Mouse (Mus musculus) spleen, adult 2 months (tissue): Measurements from ENCODE around the gene Micu1. TPM values are rescaled to one million over a fixed set of nuclear protein-coding genes. Genes with fewer than 3 reads are reported as not detected.
A peak's percentile ranks its signal among the peaks of the same experiment; 100 is the strongest.

Source experiments
- DNase-seq, 2 experiments: peaks; one replicate each; pipeline versions ENCODE4 v3.0.0 to v3.0.0-alpha.2; 2012 to 2021; ENCODE audit warnings: low spot score in 2 of 2, low read depth in 1 of 2
- H3K27ac ChIP-seq: fragments of 200-500 bp; 2 replicates; pipeline ENCODE4 v1.5.1; 2012; ENCODE audit warnings: low read length, inconsistent platforms; ENCODE audit not compliant: insufficient read depth
- H3K27me3 ChIP-seq: fragments of 200-500 bp; 2 replicates; pipeline ENCODE4 v1.6.1; 2012; ENCODE audit warnings: mild to moderate bottlenecking, moderate library complexity, low read length, inconsistent platforms; ENCODE audit not compliant: control insufficient read depth, insufficient read depth
- H3K36me3 ChIP-seq: fragments of 200-500 bp; 2 replicates; pipeline ENCODE4 v1.6.1; 2012; ENCODE audit warnings: mild to moderate bottlenecking, low read length, inconsistent platforms; ENCODE audit not compliant: control insufficient read depth, insufficient read depth
- H3K4me1 ChIP-seq: fragments of 200-500 bp; 2 replicates; pipeline ENCODE4 v1.6.1; 2011; ENCODE audit warnings: inconsistent platforms; ENCODE audit not compliant: control insufficient read depth, insufficient read depth, insufficient read length
- H3K4me3 ChIP-seq: fragments of 200-500 bp; 2 replicates; pipeline ENCODE4 v1.5.1; 2011; ENCODE audit warnings: mild to moderate bottlenecking, inconsistent platforms; ENCODE audit not compliant: insufficient read depth, insufficient read length; ENCODE audit errors: extremely low read depth
- CTCF ChIP-seq: fragments of 200-500 bp; IDR thresholded peaks from 2 replicates; pipeline ENCODE4 v1.5.1; 2011; ENCODE audit warnings: mild to moderate bottlenecking, inconsistent platforms; ENCODE audit not compliant: insufficient read depth, insufficient read length, insufficient replicate concordance; ENCODE audit errors: extremely low read depth
- POLR2A ChIP-seq: fragments of 200-500 bp; IDR thresholded peaks from 2 replicates; pipeline ENCODE4 v1.6.1; 2011; ENCODE audit warnings: low read depth, low read length, inconsistent platforms
- WGBS: fragments of 180-500 bp; shearing (Covaris S2); methylation state at CpG from one replicate; pipeline ENCODE4 v1.1.7; 2018; 5-methylcytosine and 5-hydroxymethylcytosine counted together
- polyA plus RNA-seq: library from polyadenylated mRNA; depleted of rRNA; stranded (reverse); fragments of >200 nt; gene quantifications from 2 replicates; pipeline ENCODE4 v1.2.3, GENCODE M21; 2012

Gene Micu1
- polyA plus RNA-seq, 1 experiment = 21.9 TPM

GRCm38 (mm10) chr10:59720017-59720416, 17.7 kb downstream of the Micu1 start:
- Histone ChIP-seq H3K4me3 (no peak overlapping the region), H3K27me3 (no peaks in the 10 kb centered on the region), H3K27ac (no peak overlapping the region), H3K4me1 (peaks cover 2% of the 10 kb centered on the region; the same call in 1 of the 2 replicates), H3K36me3 (no peaks in the 10 kb centered on the region)
- TF ChIP-seq POLR2A = no peak
- no peak for TF ChIP-seq CTCF
- DNase-seq = no peak
- WGBS = 79% methylated on average over 7 of the region's 7 CpGs

DNA sequence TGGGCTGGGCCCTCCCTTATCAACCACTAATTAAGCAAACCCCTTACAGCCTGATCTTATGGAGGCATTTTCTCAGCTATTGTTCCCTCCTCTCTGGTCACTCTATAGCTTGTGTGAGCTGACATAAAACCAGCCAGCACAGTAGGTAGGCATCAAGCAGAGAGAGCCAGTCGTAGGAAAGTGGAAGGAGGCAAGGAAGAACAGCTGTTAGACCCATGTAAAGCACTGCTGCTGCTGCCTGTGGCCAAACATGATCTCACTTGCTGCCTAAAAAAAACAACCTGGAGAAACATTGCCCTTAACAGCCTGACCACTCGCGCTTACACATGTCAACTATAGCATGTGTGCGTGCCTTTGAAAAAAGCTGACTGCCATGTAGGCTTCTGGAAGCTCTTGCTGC, 19.3 kb downstream of the Micu1 start:
- H3K36me3 ChIP-seq = no peaks in the 10 kb centered on the region
- H3K4me1 ChIP-seq = peaks cover 2% of the 10 kb centered on the region; the same call in 1 of the 2 replicates
- no peaks in the 10 kb centered on the region for H3K27me3 ChIP-seq
- TF ChIP-seq POLR2A = no peak
- TF ChIP-seq CTCF = no peak
- no peak overlapping the region for H3K27ac ChIP-seq
- WGBS = 93% methylated on average over 4 of the region's 4 CpGs
- no peak overlapping the region for H3K4me3 ChIP-seq
- DNase-seq = no peak

DNA sequence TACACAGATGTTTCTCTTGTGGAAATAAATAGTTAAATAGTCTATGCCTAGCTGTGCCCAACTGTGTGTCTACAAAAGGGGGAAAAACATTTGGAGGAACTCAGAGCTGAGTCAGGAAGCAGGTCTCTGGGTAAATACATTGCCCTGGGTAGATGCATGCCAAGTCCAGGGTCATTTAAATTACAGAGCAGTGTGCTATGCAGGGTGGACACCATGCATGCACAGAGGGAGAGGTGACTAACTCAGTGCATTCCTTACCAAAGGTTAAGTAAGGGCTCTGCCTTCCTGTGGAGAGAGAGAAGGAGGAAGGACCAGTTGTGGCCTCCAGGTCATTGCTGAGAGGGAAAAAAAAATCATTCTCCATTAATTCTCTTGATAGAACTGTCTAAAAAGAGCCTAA, 22.4 kb downstream of the Micu1 start:
- H3K4me3 ChIP-seq = no peak overlapping the region
- H3K36me3 ChIP-seq = no peaks in the 10 kb centered on the region
- no peak overlapping the region for H3K27ac ChIP-seq
- TF ChIP-seq CTCF = no peak
- TF ChIP-seq POLR2A = no peak
- no peaks in the 10 kb centered on the region for H3K27me3 ChIP-seq
- peaks cover 2% of the 10 kb centered on the region; the same call in 1 of the 2 replicates for H3K4me1 ChIP-seq
- DNase-seq = no peak

- no peak overlapping the region for H3K27ac ChIP-seq
- H3K4me3 ChIP-seq = no peak overlapping the region
- WGBS = 92% methylated on average over 6 of the region's 6 CpGs
- DNase-seq = no peak
- no peaks in the 10 kb centered on the region for H3K4me1 ChIP-seq
- H3K27me3 ChIP-seq = no peaks in the 10 kb centered on the region
- H3K36me3 ChIP-seq = no peaks in the 10 kb centered on the region
- TF ChIP-seq POLR2A (no peak), CTCF (no peak)
These were observed 25.0 kb downstream of the Micu1 start for GRCm38 (mm10) chr10:59727251-59727650.

- no peak for DNase-seq
- Histone ChIP-seq H3K4me3 (no peak overlapping the region), H3K27me3 (no peaks in the 10 kb centered on the region), H3K27ac (no peak overlapping the region), H3K4me1 (no peaks in the 10 kb centered on the region), H3K36me3 (peaks cover 6% of the 10 kb centered on the region)
- no peak for TF ChIP-seq CTCF
- TF ChIP-seq POLR2A = no peak
- WGBS = 92% methylated on average over 9 of the region's 9 CpGs
These were observed 27.0 kb downstream of the Micu1 start for GRCm38 (mm10) chr10:59729261-59729660.

GRCm38 (mm10) chr10:59729842-59730241, 27.6 kb downstream of the Micu1 start:
- H3K4me3 ChIP-seq = no peak overlapping the region
- no peak for TF ChIP-seq POLR2A
- TF ChIP-seq CTCF = no peak
- DNase-seq = no peak
- H3K27ac ChIP-seq = no peak overlapping the region
- 90% methylated on average over 4 of the region's 4 CpGs for WGBS
- H3K4me1 ChIP-seq = no peaks in the 10 kb centered on the region
- H3K27me3 ChIP-seq = no peaks in the 10 kb centered on the region
- peaks cover 6% of the 10 kb centered on the region for H3K36me3 ChIP-seq

- Histone ChIP-seq H3K4me3 (no peak overlapping the region), H3K36me3 (peaks cover 11% of the 10 kb centered on the region), H3K4me1 (no peaks in the 10 kb centered on the region; the same call in 1 of the 2 replicates), H3K27me3 (no peaks in the 10 kb centered on the region), H3K27ac (peak overlapping the region; percentile 9; the same call in 1 of the 2 replicates)
- TF ChIP-seq POLR2A = no peak
- no peak for TF ChIP-seq CTCF
- peak in 1 of 2 experiments; percentile 5 for DNase-seq
- 86% methylated on average over 11 of the region's 11 CpGs for WGBS
These were observed 33.8 kb downstream of the Micu1 start for GRCm38 (mm10) chr10:59736027-59736598.
